Mouse (Mus musculus): Measurements from ENCODE around the gene Plekha4. TPM values are rescaled to one million over a fixed set of nuclear protein-coding genes. Genes with fewer than 3 reads are reported as not detected.
"Not testable (repeated sequence)": the region's sequence is repeated elsewhere in the genome, so short reads cannot be mapped to it uniquely, and the experiment has no call there.

The Plekha4 gene
- polyA plus RNA-seq (2015; fragmentation: Nextera tagmentation; extraction: Ambion mirVana): 7.5 and 7.6 TPM in 2 replicates

DNA sequence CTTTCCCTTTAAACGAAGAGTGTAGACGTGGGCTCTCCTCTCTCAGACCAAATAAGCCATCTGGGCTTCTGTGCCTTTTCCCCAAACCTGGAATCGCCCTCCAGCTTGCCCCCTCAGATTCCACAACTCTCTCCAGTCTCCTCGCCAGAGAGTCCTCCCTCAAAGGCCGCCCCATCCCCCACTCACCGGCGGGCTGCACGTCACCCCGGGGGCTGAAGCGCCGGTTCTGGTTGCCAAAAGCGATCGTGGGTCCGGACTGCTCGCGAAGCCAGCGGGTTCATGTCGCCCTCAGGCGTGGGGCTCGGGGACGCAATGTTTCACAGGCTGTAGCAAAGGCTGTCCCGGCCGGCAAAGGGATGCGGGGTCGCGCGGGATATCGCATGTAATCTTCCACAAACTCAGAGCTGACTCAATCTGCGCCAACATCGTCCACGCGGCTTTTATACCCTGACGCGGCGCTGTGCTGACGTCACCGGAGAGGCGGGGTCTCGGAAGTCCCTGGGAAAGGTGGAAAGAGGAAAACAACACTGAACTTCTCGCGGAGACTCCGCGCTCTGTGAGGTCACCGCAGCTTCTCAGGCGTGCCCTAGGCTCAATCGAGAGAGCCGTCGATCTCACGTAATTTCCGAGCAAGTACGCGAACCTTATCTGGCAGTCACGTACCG lies at the start of gene Plekha4, which contains the start of gene Ppp1r15a:
Plekha4 (plus strand) TSS at position 522 of the 665 bp plus-strand sequence.
Ppp1r15a (minus strand) TSS at position 460 of the 665 bp plus-strand sequence.
- H3K27ac ChIP-seq (replicated peaks): peak within 1 kb of the TSS; percentile 95
- peak within 1 kb of the TSS; percentile 89 for H3K4me3 ChIP-seq (replicated peaks)
- peak within 1 kb of the TSS; percentile 92 for H3K9ac ChIP-seq
- no peaks in the 10 kb centered on the region for H3K27me3 ChIP-seq
- no peaks in the 10 kb centered on the region for H3K9me3 ChIP-seq (replicated peaks)
- H3K36me3 ChIP-seq: peaks cover 7% of the 10 kb centered on the region; the same call in 1 of the 2 replicates
- peak within 1 kb of the TSS; percentile 74 for H3K4me2 ChIP-seq (replicated peaks)
- peaks cover 45% of the 10 kb centered on the region for H3K4me1 ChIP-seq
- peak; percentile 79 for ATAC-seq (ENCODE audit: insufficient number of reproducible peaks, low FRiP score, low TSS enrichment, low read depth)
- under 1% methylated on average over 54 of the region's 54 CpGs for WGBS

DNA sequence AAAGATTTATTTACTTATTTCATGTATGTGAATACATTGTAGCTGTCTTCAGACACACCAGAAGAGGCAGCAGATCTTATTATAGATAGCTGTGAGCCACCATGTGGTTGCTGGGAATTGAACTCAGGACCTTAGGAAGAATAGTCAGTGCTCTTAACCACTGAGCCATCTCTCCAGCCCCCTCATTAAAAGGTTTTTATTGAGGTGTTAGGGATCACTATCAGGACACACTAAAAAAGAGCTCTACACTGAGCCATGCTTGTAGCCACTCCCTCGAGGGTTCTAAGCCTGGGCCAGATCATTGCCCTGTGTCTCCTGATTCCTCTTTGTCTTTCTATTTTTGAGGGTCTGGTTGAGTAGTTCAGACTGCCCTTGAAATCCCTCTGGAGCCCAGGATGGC lies 49.7 kb upstream of the Plekha4 start:
- no peak overlapping the region for H3K4me3 ChIP-seq (replicated peaks)
- no peak overlapping the region for H3K27ac ChIP-seq (replicated peaks)
- H3K36me3 ChIP-seq: no peaks in the 10 kb centered on the region
- H3K9me3 ChIP-seq (replicated peaks): no peaks in the 10 kb centered on the region
- no peak overlapping the region for H3K4me2 ChIP-seq (replicated peaks)
- no peaks in the 10 kb centered on the region for H3K4me1 ChIP-seq
- no peak overlapping the region for H3K9ac ChIP-seq
- no peak for ATAC-seq (ENCODE audit: insufficient number of reproducible peaks, low FRiP score, low TSS enrichment, low read depth)
- 50% methylated on average over 1 of the region's 1 CpGs for WGBS
- H3K27me3 ChIP-seq: no peaks in the 10 kb centered on the region

GRCm38 (mm10) chr7:45477003-45477402 lies 49.1 kb upstream of the Plekha4 start:
- Histone ChIP-seq H3K36me3 (no peaks in the 10 kb centered on the region), H3K4me2 (replicated peaks) (no peak overlapping the region), H3K9me3 (replicated peaks) (no peaks in the 10 kb centered on the region), H3K9ac (no peak overlapping the region), H3K27ac (replicated peaks) (no peak overlapping the region), H3K4me3 (replicated peaks) (no peak overlapping the region), H3K4me1 (no peaks in the 10 kb centered on the region), H3K27me3 (no peaks in the 10 kb centered on the region)
- ATAC-seq (ENCODE audit: insufficient number of reproducible peaks, low FRiP score, low TSS enrichment, low read depth): no peak
- WGBS: 7% methylated on average over 3 of the region's 3 CpGs

DNA sequence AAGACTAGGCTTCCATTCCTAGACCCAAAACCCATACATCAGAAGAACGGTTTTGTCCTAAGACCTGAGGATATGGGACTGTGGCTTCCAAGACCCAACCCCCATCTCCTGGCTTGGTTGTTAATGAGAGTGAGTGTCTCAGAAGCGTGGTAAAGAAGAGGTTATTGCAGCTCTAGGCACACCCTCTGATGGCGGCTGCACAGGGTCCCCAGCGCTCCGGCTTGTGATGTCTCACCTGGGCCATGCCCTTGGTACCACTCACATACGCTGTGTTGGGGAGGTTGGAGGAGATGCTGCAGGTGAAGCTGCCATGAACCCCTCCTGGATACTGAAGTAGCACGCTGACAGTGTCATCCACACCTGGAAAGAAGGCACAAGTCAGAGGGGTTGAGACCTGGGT lies 47.4 kb upstream of the Plekha4 start:
- H3K4me1 ChIP-seq: no peaks in the 10 kb centered on the region
- no peak overlapping the region for H3K27ac ChIP-seq (replicated peaks)
- no peak for ATAC-seq (ENCODE audit: insufficient number of reproducible peaks, low FRiP score, low TSS enrichment, low read depth)
- no peaks in the 10 kb centered on the region for H3K36me3 ChIP-seq
- no peak overlapping the region for H3K4me3 ChIP-seq (replicated peaks)
- H3K9me3 ChIP-seq (replicated peaks): no peaks in the 10 kb centered on the region
- WGBS: 91% methylated on average over 7 of the region's 7 CpGs
- H3K9ac ChIP-seq: no peak overlapping the region
- no peak overlapping the region for H3K4me2 ChIP-seq (replicated peaks)
- H3K27me3 ChIP-seq: no peaks in the 10 kb centered on the region

- H3K9me3 ChIP-seq (replicated peaks); H3K36me3 ChIP-seq; H3K4me1 ChIP-seq; ATAC-seq (ENCODE audit: insufficient number of reproducible peaks, low FRiP score, low TSS enrichment, low read depth); H3K4me3 ChIP-seq (replicated peaks); H3K27me3 ChIP-seq; H3K9ac ChIP-seq; H3K4me2 ChIP-seq (replicated peaks); H3K27ac ChIP-seq (replicated peaks): not testable (repeated sequence)
- WGBS: 72% methylated on average over 4 of the region's 4 CpGs
Observed at GRCm38 (mm10) chr7:45480310-45480709, 45.8 kb upstream of the Plekha4 start.

GRCm38 (mm10) chr7:45481374-45481927 lies 44.7 kb upstream of the Plekha4 start, which contains the start of gene Tulp2:
Gene Tulp2, plus strand, starts transcription at chr7:45481877.
- Histone ChIP-seq H3K27ac (replicated peaks) (no peak within 1 kb of the TSS), H3K9ac (no peak within 1 kb of the TSS), H3K9me3 (replicated peaks) (no peaks in the 10 kb centered on the region), H3K4me2 (replicated peaks) (no peak within 1 kb of the TSS), H3K4me3 (replicated peaks) (no peak within 1 kb of the TSS), H3K27me3 (no peaks in the 10 kb centered on the region), H3K4me1 (no peaks in the 10 kb centered on the region), H3K36me3 (no peaks in the 10 kb centered on the region)
- 52% methylated on average over 15 of the region's 15 CpGs for WGBS
- peak; percentile 49; the same call in 1 of the 2 replicates for ATAC-seq (ENCODE audit: insufficient number of reproducible peaks, low FRiP score, low TSS enrichment, low read depth)

DNA sequence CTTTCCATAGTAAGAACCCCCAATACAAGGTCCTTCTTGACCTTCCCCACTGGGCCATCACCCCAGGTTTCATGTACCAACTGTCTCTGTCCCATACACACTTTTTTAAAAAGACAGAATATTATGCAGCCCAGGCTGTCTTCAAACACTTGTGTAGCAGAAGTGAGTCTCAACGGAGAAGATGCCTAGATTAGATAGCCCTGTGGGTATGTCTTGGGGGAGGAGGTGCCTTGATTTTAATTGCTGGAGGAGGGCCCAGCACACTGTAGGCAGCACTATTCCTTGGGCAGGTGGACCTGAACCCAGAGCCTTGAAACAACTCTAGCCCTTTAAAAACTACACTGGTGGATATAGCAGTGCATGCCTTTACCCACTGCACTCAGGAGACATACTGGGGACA lies 44.0 kb upstream of the Plekha4 start:
- Histone ChIP-seq H3K27me3 (no peaks in the 10 kb centered on the region), H3K4me2 (replicated peaks) (no peak overlapping the region), H3K4me3 (replicated peaks) (no peak overlapping the region), H3K4me1 (peaks cover under 1% of the 10 kb centered on the region; the same call in 1 of the 2 replicates), H3K9me3 (replicated peaks) (no peaks in the 10 kb centered on the region), H3K9ac (no peak overlapping the region), H3K36me3 (no peaks in the 10 kb centered on the region), H3K27ac (replicated peaks) (no peak overlapping the region)
- ATAC-seq (ENCODE audit: insufficient number of reproducible peaks, low FRiP score, low TSS enrichment, low read depth): no peak
- WGBS: 60% methylated on average over 1 of the region's 1 CpGs

GRCm38 (mm10) chr7:45484985-45485384 lies 41.1 kb upstream of the Plekha4 start:
- H3K27ac ChIP-seq (replicated peaks); ATAC-seq (ENCODE audit: insufficient number of reproducible peaks, low FRiP score, low TSS enrichment, low read depth); H3K4me2 ChIP-seq (replicated peaks); H3K9ac ChIP-seq; H3K36me3 ChIP-seq; H3K27me3 ChIP-seq; H3K4me3 ChIP-seq (replicated peaks); H3K9me3 ChIP-seq (replicated peaks): not testable (repeated sequence)
- 89% methylated on average over 5 of the region's 5 CpGs for WGBS
- H3K4me1 ChIP-seq: peaks cover 12% of the 10 kb centered on the region

GRCm38 (mm10) chr7:45486158-45486557 lies 40.0 kb upstream of the Plekha4 start:
- Histone ChIP-seq H3K4me1 (peaks cover 18% of the 10 kb centered on the region), H3K4me3 (replicated peaks) (no peak overlapping the region), H3K27ac (replicated peaks) (no peak overlapping the region), H3K36me3 (no peaks in the 10 kb centered on the region), H3K9me3 (replicated peaks) (no peaks in the 10 kb centered on the region), H3K27me3 (no peaks in the 10 kb centered on the region), H3K4me2 (replicated peaks) (no peak overlapping the region), H3K9ac (no peak overlapping the region)
- WGBS: 69% methylated on average over 7 of the region's 7 CpGs
- no peak for ATAC-seq (ENCODE audit: insufficient number of reproducible peaks, low FRiP score, low TSS enrichment, low read depth)

DNA sequence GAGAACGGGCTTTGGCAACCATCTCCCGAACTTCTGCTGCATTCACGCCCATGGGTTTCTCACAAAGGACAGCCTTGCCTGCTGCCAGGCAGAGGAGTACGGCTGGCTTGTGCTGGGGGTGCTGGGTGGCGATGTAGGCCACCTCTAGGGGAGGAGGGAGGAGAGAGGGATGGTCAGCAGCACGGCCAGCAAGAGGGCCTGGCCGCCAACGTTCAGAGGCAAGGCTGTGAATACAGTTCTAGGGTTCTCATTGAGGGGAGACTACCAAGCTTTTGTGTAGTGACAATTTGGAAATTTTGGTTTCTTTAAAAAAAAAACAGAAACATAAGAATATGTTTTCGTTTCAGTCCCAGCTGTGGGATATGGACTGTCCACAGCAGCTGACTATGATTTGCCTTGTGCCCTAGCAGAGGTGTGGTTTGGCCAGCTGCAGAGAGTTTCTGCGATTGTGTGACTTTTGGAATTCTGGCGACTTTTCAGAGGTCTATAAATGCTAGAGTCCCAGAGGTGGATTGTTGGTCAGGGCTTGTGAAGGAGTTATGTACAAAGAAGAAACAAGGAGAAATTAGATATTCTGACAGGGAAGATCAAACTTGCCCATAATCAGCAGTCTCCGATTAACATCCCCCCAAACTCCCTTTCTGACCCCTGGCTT lies 39.2 kb upstream of the Plekha4 start, which contains the start of gene Gm45808:
Gm45808 (minus strand) TSS at position 51 of the 655 bp plus-strand sequence.
- no peak for ATAC-seq (ENCODE audit: insufficient number of reproducible peaks, low FRiP score, low TSS enrichment, low read depth)
- Histone ChIP-seq H3K4me2 (replicated peaks) (peak within 1 kb of the TSS; percentile 67; the same call in 1 of the 2 replicates), H3K9ac (no peak within 1 kb of the TSS), H3K9me3 (replicated peaks) (no peaks in the 10 kb centered on the region), H3K27ac (replicated peaks) (peak within 1 kb of the TSS; percentile 83), H3K36me3 (no peaks in the 10 kb centered on the region), H3K4me1 (peaks cover 20% of the 10 kb centered on the region), H3K4me3 (replicated peaks) (no peak within 1 kb of the TSS; the same call in 1 of the 2 replicates), H3K27me3 (no peaks in the 10 kb centered on the region)
- 72% methylated on average over 12 of the region's 12 CpGs for WGBS

DNA sequence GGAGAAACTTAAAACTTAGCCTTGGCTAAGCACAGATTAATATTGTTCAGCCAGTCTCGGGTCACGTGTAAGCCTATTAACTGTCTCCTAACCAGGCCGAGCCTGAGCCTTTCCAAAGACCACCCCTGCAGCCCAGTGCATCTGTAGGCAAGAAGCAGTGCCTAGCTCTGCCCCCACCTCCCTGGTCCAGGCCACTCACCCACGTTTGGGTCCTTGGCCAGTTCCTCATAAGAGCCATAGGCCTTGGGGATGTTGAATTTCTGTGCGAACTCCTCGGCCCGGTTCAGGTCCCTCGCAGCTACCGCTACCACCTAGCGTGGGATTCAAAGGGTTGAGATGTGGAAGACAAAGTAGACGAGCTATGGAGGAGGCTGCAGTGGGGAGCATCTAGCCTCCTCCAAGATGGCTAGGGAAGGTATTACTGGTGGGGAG lies 38.3 kb upstream of the Plekha4 start:
- peak overlapping the region; percentile 83 for H3K27ac ChIP-seq (replicated peaks)
- peaks cover 20% of the 10 kb centered on the region for H3K4me1 ChIP-seq
- peak overlapping the region; percentile 67 for H3K4me2 ChIP-seq (replicated peaks)
- no peaks in the 10 kb centered on the region for H3K27me3 ChIP-seq
- 46% methylated on average over 11 of the region's 11 CpGs for WGBS
- H3K9me3 ChIP-seq (replicated peaks): no peaks in the 10 kb centered on the region
- H3K36me3 ChIP-seq: peaks cover 8% of the 10 kb centered on the region
- 0 out of 2 replicates have a peak, but pooled peaks have one; percentile 22 for ATAC-seq (ENCODE audit: insufficient number of reproducible peaks, low FRiP score, low TSS enrichment, low read depth)
- peak overlapping the region; percentile 35; the same call in 1 of the 2 replicates for H3K9ac ChIP-seq
- H3K4me3 ChIP-seq (replicated peaks): peak overlapping the region; percentile 48
